Mouse (Mus musculus) embryonic facial prominence, embryonic 15.5 days (tissue): ENCODE measurements around the gene Gm10842. TPM values are rescaled to one million over a fixed set of nuclear protein-coding genes. Genes with fewer than 3 reads are reported as not detected.

Source experiments
- ATAC-seq: fragments of 200-750 bp; cut with Nextera tagmentation; 2 replicates; pipeline ENCODE4 v1.8.0; 2017; ENCODE audit warnings: low read depth, moderate TSS enrichment; ENCODE audit not compliant: insufficient number of reproducible peaks, low FRiP score, low TSS enrichment
- H3K27ac ChIP-seq: fragments of 300-500 bp; sonication (generic); replicated peaks from 2 replicates; pipeline ENCODE4 v1.5.1; 2015; ENCODE audit warnings: mild to moderate bottlenecking, inconsistent platforms
- H3K27me3 ChIP-seq: fragments of 300-500 bp; sonication (generic); 2 replicates; pipeline ENCODE4 v1.6.1; 2015; ENCODE audit warnings: inconsistent platforms
- H3K36me3 ChIP-seq: fragments of 300-500 bp; sonication (generic); 2 replicates; pipeline ENCODE4 v1.6.1; 2015; ENCODE audit warnings: mild to moderate bottlenecking, inconsistent platforms
- H3K4me1 ChIP-seq: fragments of 300-500 bp; sonication (generic); 2 replicates; pipeline ENCODE4 v1.6.1; 2015; ENCODE audit warnings: inconsistent platforms
- H3K4me2 ChIP-seq: fragments of 300-500 bp; sonication (generic); replicated peaks from 2 replicates; pipeline ENCODE4 v1.6.1; 2015; ENCODE audit warnings: mild to moderate bottlenecking, inconsistent platforms
- H3K4me3 ChIP-seq: fragments of 300-500 bp; sonication (generic); replicated peaks from 2 replicates; pipeline ENCODE4 v1.5.1; 2015; ENCODE audit warnings: mild to moderate bottlenecking, inconsistent platforms
- H3K9ac ChIP-seq: fragments of 300-500 bp; sonication (generic); 2 replicates; pipeline ENCODE4 v1.6.1; 2015; ENCODE audit warnings: inconsistent platforms
- H3K9me3 ChIP-seq: fragments of 300-500 bp; sonication (generic); replicated peaks from 2 replicates; pipeline ENCODE4 v1.6.1; 2016; ENCODE audit warnings: inconsistent platforms
- WGBS: fragments of 180-500 bp; shearing (Covaris S2); methylation state at CpG from one replicate; pipeline ENCODE4 v1.1.7; 2015; 5-methylcytosine and 5-hydroxymethylcytosine counted together
- polyA plus RNA-seq: library from polyadenylated mRNA; unstranded; fragments of >200 nt; fragmentation: Nextera tagmentation; extraction: Ambion mirVana; gene quantifications from 2 replicates; pipeline ENCODE4 v1.2.1, GENCODE M21; 2015

Gene Gm10842
- polyA plus RNA-seq, 1 experiment from 2014 or later = not detected

GRCm38 (mm10) chr11:105141115-105141514, 5.6 kb upstream of the Gm10842 start:
- ATAC-seq = no peak
- Histone ChIP-seq H3K4me1 (no peaks in the 10 kb centered on the region), H3K36me3 (peaks cover 48% of the 10 kb centered on the region), H3K27me3 (no peaks in the 10 kb centered on the region), H3K27ac (no peak overlapping the region), H3K9me3 (no peaks in the 10 kb centered on the region), H3K9ac (no peak overlapping the region), H3K4me3 (no peak overlapping the region), H3K4me2 (no peak overlapping the region)
- WGBS = 89% methylated on average over 5 of the region's 5 CpGs

- Histone ChIP-seq H3K4me1 (no peaks in the 10 kb centered on the region), H3K27me3 (no peaks in the 10 kb centered on the region), H3K9me3 (no peaks in the 10 kb centered on the region), H3K27ac (no peak overlapping the region), H3K4me3 (no peak overlapping the region), H3K9ac (no peak overlapping the region), H3K36me3 (peaks cover 25% of the 10 kb centered on the region), H3K4me2 (no peak overlapping the region)
- ATAC-seq = no peak
Measured at GRCm38 (mm10) chr11:105143564-105143963, 3.1 kb upstream of the Gm10842 start.

- peaks cover 21% of the 10 kb centered on the region for H3K36me3 ChIP-seq
- no peaks in the 10 kb centered on the region for H3K27me3 ChIP-seq
- WGBS = 81% methylated on average over 3 of the region's 3 CpGs
- H3K9ac ChIP-seq = no peak overlapping the region
- no peaks in the 10 kb centered on the region for H3K9me3 ChIP-seq
- no peak overlapping the region for H3K4me2 ChIP-seq
- no peak overlapping the region for H3K4me3 ChIP-seq
- H3K27ac ChIP-seq = no peak overlapping the region
- no peak for ATAC-seq
- no peaks in the 10 kb centered on the region for H3K4me1 ChIP-seq
Measured at GRCm38 (mm10) chr11:105144084-105144483, 2.6 kb upstream of the Gm10842 start.

- no peaks in the 10 kb centered on the region for H3K27me3 ChIP-seq
- WGBS = 79% methylated on average over 11 of the region's 11 CpGs
- H3K4me3 ChIP-seq = no peak overlapping the region
- H3K36me3 ChIP-seq = peaks cover 15% of the 10 kb centered on the region
- no peaks in the 10 kb centered on the region for H3K4me1 ChIP-seq
- ATAC-seq = no peak
- no peak overlapping the region for H3K4me2 ChIP-seq
- no peak overlapping the region for H3K9ac ChIP-seq
- H3K27ac ChIP-seq = no peak overlapping the region
- no peaks in the 10 kb centered on the region for H3K9me3 ChIP-seq
Measured at GRCm38 (mm10) chr11:105144508-105145210, 2.0 kb upstream of the Gm10842 start.

- WGBS = 74% methylated on average over 10 of the region's 10 CpGs
- no peak overlapping the region for H3K27ac ChIP-seq
- no peak for ATAC-seq
- H3K9ac ChIP-seq = no peak overlapping the region
- no peaks in the 10 kb centered on the region for H3K27me3 ChIP-seq
- no peak overlapping the region for H3K4me2 ChIP-seq
- H3K36me3 ChIP-seq = peaks cover 10% of the 10 kb centered on the region
- no peaks in the 10 kb centered on the region for H3K4me1 ChIP-seq
- no peaks in the 10 kb centered on the region for H3K9me3 ChIP-seq
- H3K4me3 ChIP-seq = no peak overlapping the region
Measured at GRCm38 (mm10) chr11:105145211-105145610, 1.5 kb upstream of the Gm10842 start.

- WGBS = 69% methylated on average over 3 of the region's 3 CpGs
- H3K9ac ChIP-seq = no peak overlapping the region
Measured at GRCm38 (mm10) chr11:105149353-105149752, 2.7 kb downstream of the Gm10842 start.

GRCm38 (mm10) chr11:105149766-105150165, 3.1 kb downstream of the Gm10842 start:
- no peak for ATAC-seq
- peaks cover 19% of the 10 kb centered on the region; the same call in 1 of the 2 replicates for H3K4me1 ChIP-seq
- 90% methylated on average over 1 of the region's 1 CpGs for WGBS

More at GRCm38 (mm10) chr11:105149353-105149752, 2.7 kb downstream of the Gm10842 start:
- Histone ChIP-seq H3K36me3 (no peaks in the 10 kb centered on the region), H3K27ac (no peak overlapping the region), H3K27me3 (no peaks in the 10 kb centered on the region), H3K4me2 (no peak overlapping the region), H3K4me1 (peaks cover 19% of the 10 kb centered on the region; the same call in 1 of the 2 replicates), H3K4me3 (no peak overlapping the region), H3K9me3 (no peaks in the 10 kb centered on the region)
- no peak for ATAC-seq

GRCm38 (mm10) chr11:105150691-105151090, 4.0 kb downstream of the Gm10842 start:
- H3K4me1 ChIP-seq = peaks cover 19% of the 10 kb centered on the region; the same call in 1 of the 2 replicates
- no peak overlapping the region for H3K9ac ChIP-seq
- no peaks in the 10 kb centered on the region for H3K36me3 ChIP-seq
- no peak for ATAC-seq
- H3K27ac ChIP-seq = no peak overlapping the region
- no peaks in the 10 kb centered on the region for H3K27me3 ChIP-seq
- H3K4me2 ChIP-seq = no peak overlapping the region
- WGBS = 33% methylated on average over 4 of the region's 4 CpGs
- H3K4me3 ChIP-seq = no peak overlapping the region
- no peaks in the 10 kb centered on the region for H3K9me3 ChIP-seq

More at GRCm38 (mm10) chr11:105149766-105150165, 3.1 kb downstream of the Gm10842 start:
- Histone ChIP-seq H3K9ac (no peak overlapping the region), H3K9me3 (no peaks in the 10 kb centered on the region), H3K4me3 (no peak overlapping the region), H3K4me2 (no peak overlapping the region), H3K36me3 (no peaks in the 10 kb centered on the region), H3K27me3 (no peaks in the 10 kb centered on the region), H3K27ac (no peak overlapping the region)

GRCm38 (mm10) chr11:105151226-105152016, 4.7 kb downstream of the Gm10842 start:
- Histone ChIP-seq H3K4me2 (0 out of 2 replicates have a peak overlapping the region, but pooled peaks have one; percentile 10), H3K9me3 (no peaks in the 10 kb centered on the region), H3K9ac (no peak overlapping the region), H3K4me3 (no peak overlapping the region), H3K4me1 (peaks cover 19% of the 10 kb centered on the region; the same call in 1 of the 2 replicates), H3K36me3 (no peaks in the 10 kb centered on the region), H3K27ac (no peak overlapping the region), H3K27me3 (no peaks in the 10 kb centered on the region)
- no peak for ATAC-seq
- WGBS = 18% methylated on average over 19 of the region's 19 CpGs

GRCm38 (mm10) chr11:105152017-105152300, 5.3 kb downstream of the Gm10842 start:
- H3K4me1 ChIP-seq = peaks cover 19% of the 10 kb centered on the region; the same call in 1 of the 2 replicates
- H3K4me2 ChIP-seq = no peak overlapping the region
- H3K9ac ChIP-seq = no peak overlapping the region
- no peaks in the 10 kb centered on the region for H3K36me3 ChIP-seq
- no peak for ATAC-seq
- no peak overlapping the region for H3K4me3 ChIP-seq
- H3K27ac ChIP-seq = no peak overlapping the region
- H3K27me3 ChIP-seq = no peaks in the 10 kb centered on the region
- no peaks in the 10 kb centered on the region for H3K9me3 ChIP-seq
- WGBS = 100% methylated on average over 1 of the region's 4 CpGs

- H3K36me3 ChIP-seq = no peaks in the 10 kb centered on the region
- no peak overlapping the region for H3K27ac ChIP-seq
- no peak overlapping the region for H3K4me3 ChIP-seq
- WGBS = 51% methylated on average over 11 of the region's 11 CpGs
- no peak overlapping the region for H3K4me2 ChIP-seq
- H3K4me1 ChIP-seq = peaks cover 19% of the 10 kb centered on the region; the same call in 1 of the 2 replicates
- no peak for ATAC-seq
- no peaks in the 10 kb centered on the region for H3K9me3 ChIP-seq
- no peak overlapping the region for H3K9ac ChIP-seq
- no peaks in the 10 kb centered on the region for H3K27me3 ChIP-seq
Measured at GRCm38 (mm10) chr11:105152357-105152899, 5.7 kb downstream of the Gm10842 start.
